Mouse (Mus musculus) lung, adult 2 months (tissue): ENCODE data around the gene Ryr1.

Experiments
- CTCF ChIP-seq: fragments of 200-500 bp; IDR thresholded peaks from 2 replicates; pipeline ENCODE4 v1.5.1; 2011; ENCODE audit warnings: mild to moderate bottlenecking, low read length, control low read depth; ENCODE audit not compliant: insufficient read depth
- POLR2A ChIP-seq: fragments of 200-500 bp; IDR thresholded peaks from 2 replicates; pipeline ENCODE4 v1.6.1; 2011; ENCODE audit warnings: low read depth, mild to moderate bottlenecking, control low read depth, low read length, borderline replicate concordance; ENCODE audit errors: extremely low read depth

DNA sequence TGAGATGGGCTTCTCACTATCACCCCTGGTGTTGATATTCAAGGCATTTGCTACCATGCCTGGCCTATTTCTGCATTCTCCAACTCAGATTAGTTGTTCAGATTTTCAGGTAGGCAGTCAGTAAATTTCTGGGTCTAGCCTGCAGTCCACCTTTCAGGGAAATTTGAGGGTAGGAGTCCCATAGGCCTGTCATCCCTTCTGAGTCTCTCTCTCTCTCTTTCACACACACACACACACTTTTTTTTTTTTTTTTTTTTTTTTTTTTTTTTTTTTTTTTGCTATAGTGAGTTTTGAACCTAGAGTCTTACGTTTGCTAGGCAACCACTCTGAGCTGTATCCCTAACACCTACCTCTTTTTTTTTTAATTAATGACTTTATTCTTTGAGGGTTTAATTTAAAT is 140.5 kb downstream of the Ryr1 start:
- TF ChIP-seq POLR2A: no peak
- no peak for TF ChIP-seq CTCF
